Mouse (Mus musculus): ENCODE measurements around the gene Lca5l.

The Lca5l gene

DNA sequence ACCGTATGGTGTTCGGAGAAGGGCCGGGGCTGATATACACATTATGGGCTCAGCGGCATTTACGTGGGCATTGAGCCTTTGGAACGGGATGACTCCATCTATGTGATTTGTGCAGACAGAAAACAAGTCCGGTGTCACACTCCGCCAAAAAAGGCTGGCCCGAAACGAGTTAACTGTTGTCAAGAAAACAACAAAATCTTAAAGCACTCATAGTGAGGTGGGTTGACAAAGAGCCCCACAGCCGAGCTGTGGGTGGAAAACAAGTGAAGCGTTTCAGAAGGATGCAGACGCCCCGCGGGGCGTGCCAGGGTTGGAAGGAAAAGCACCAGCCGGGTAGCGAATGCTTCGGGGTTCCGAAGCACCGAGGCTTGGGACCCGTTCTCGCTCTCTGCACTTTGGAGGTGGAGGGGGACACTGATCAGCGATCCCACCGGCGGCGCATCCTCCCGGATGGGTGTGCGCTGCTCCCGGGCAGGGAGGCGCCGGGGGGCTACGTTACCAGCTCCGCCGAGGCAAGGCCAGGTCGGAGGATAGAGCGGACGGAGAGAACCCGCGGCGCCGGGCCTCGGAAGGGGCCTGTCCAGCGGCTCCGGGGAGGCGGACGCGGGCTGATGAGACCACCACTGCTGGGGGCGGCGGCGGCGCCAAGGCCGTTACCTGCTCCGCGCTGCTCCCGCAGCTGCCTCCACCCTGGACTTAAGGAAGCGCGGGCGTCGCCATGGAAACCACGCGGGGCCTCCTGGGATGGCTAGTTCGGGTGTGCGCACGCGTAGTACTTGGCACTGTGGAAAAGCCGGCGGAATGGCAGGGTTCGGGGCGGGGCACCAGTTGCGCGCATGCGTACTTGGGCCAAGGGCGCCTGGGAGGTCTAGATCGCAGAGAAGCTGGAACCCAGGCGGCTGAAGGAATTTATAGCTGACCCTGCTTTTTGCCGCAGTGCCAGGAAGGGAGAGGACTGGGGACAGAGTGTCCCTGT lies at the start of gene Lca5l:
Lca5l (minus strand) TSS at position 741 of the 976 bp plus-strand sequence.
- DNase-seq (ENCODE audit: extremely low read depth, low read depth): peak; percentile 91

DNA sequence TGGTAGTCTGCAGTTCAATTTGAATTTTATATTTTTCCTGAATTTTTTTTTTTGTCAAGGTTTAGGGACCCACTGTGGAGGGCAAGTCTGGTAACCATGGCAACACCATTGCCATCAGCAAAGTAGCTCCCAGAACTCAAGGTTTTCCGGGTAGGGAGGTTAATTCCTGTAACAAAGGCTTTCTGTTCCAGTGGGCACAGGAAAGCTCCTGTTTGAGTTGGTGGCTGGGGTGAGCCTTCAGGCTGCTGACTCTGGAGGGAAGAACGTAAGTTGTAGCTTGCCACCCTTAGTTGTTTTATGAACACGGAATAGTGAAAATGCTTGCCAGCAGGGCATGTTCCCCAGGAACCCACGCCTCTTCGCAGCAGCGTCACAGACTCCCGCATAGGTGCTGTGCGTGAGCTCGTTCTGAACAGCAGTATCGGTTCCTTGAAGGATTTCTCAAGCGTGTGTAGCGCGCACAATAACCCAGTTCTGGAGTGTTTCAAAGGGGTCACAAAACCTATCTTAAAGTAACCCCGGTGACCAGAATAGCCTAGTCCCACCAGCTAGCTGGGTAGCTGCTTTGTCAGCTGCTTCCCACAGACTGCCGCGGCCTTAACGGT lies 43.4 kb upstream of the Lca5l start, which contains the start of gene B3galt5:
B3galt5 (plus strand) TSS at position 436 of the 605 bp plus-strand sequence.
- no peak for DNase-seq (ENCODE audit: extremely low read depth, low read depth)

DNA sequence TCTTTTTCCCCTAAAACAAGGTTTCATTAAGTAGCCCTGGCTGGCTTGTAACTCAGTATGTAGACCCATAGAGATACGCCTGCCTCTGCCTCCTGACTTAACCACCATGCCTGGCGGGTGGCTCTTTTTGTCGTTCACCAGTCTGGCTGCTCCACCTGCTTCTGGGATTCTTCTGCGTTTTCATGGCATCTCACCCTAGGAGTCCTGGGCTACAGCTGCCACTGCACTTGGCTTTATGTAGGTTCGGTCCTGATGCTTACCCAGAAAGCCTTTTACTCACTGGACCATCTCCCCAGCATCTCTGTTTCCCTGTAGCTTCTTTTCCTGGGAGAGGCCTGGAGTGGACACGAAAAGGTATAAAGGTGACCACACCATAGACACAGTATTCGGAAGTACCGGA lies 41.9 kb upstream of the Lca5l start:
- no peak for DNase-seq (ENCODE audit: extremely low read depth, low read depth)

DNA sequence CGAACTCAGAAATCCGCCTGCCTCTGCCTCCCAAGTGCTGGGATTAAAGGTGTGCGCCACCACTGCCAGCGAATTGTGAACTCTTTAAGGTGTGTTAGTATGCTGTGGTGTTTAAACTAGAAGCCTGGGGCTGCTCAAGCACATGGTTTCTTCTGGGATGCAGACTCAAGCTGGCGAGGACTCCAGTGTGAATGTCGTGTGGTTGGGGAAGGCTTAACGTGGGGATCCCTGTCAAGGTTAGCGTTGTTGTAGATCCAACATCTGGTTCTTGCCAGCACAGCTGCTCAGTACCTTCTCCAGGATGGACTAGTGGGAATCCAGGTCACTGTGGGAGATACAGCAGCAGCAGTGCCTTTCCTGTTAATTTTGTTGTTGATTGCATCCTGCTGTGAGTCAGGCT lies 39.9 kb upstream of the Lca5l start:
- DNase-seq (ENCODE audit: extremely low read depth, low read depth): no peak

DNA sequence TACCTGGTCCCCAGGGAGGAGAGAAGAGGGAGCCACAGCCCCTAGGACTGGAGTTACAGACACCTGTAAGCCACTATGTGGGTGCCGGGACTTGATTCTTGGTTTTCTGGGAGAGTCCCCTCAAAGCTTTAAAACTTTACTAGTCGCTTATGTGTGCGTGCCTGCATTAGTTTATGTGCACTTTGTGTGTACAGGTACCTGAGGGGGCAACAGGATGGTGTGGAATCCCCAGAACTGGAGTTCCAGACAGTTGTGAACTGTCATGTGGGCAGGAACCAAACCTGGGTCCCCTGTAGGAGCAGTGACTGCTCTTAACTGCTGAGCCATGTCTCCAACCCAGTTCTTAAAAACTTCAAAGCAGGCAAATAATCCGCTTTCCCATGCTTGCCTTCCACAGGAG lies 39.2 kb upstream of the Lca5l start:
- DNase-seq (ENCODE audit: extremely low read depth, low read depth): no peak

DNA sequence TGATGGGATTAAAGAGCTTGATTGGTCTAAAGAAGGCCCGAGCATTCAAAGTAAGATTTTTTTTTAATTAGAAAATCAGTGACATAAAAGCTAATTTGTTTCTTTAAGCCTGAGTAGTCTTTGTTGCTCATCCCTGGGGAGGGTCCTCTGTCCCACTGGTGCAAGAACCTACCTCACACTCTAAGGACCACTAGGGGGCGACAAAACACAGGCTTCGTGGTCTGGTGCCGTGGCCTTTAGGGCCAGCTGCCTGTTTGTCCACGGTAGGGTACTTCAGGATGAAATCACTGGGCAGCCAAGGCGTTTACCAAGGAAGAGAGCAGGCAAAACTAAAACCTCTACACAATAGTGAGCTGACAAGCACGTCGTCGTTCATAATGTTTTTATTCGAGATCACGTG lies 38.3 kb upstream of the Lca5l start:
- DNase-seq (ENCODE audit: extremely low read depth, low read depth): peak; percentile 13

DNA sequence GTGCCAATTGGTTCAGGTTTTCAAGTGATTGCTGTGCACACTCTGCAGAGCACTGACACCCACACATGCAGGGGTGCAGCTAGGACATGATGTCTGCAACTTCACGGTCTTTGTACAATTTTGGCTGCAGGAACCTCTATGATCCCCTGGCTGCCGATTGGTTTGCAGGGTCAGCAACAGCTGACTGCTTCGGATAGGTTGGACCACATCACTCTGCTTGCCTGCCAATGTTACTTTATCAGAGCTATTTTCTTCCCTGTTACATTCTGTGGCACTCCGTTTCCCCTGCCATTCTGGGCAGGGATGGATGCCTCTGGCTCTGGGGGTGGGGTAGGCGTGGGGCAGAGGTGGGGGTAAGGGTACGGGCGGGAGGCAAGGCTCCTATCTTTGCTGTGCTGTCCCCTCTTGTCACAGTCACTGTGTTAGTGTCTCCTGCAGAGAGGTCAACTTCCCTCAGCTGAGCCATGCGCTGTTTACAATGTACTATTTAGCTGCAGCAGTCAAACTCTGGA lies 37.0 kb upstream of the Lca5l start:
- no peak for DNase-seq (ENCODE audit: extremely low read depth, low read depth)

DNA sequence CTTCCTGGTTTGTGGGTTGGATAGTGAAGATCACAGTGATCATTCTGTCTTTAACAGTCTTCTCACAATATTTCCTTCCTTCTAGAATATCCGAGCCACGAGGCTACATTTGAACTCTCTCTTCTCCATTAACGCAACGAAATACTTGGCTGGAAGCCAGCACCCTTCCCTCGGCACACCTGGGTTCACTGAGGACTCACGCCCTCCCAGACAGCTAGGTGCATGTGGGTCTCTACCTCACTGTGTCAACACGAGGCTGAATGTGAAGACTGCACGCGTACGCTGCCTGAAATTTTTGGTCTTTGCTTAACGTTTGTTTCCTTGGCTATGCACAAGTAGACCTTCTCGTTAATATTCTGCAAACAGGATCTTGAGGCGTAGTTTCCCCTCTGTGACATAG lies 36.4 kb upstream of the Lca5l start:
- no peak for DNase-seq (ENCODE audit: extremely low read depth, low read depth)

DNA sequence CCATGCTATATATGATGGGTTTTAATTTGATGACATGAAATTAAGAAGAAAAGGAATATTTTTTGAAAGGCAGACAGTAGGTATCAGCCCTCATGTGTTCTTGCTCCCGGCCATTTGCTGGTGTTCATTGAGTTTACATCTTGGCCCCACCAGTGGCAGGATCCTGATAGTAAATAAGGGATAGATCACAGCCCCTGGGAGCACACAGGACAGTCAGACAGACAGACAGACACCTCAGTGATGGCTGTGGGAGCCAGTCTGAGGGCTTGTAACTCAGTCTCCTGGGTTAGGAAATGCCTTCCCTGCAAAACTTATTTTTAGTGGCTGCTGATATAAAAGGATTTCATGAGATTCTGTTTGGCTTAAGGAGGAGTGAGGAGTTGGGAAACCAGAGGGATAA lies 30.4 kb upstream of the Lca5l start:
- DNase-seq (ENCODE audit: extremely low read depth, low read depth): no peak

DNA sequence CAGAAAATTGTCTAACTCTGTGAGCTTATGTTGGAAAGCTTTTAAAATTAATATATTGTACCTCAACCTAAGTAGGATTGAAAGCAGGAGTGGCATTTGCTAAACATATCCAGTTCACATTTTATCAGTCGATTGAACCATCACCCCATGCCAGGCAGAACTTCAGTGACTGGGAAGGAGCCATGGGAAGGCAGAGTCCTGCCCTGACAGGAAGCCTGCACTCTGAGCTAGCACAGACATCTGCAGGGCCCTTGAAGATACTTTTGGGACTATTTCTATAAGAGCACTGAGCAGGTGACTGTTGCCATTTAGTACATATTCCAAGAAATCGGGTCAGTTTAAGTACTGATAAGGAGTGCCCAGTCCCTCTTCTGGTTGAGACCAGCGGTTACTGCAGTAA lies 29.9 kb upstream of the Lca5l start:
- DNase-seq (ENCODE audit: extremely low read depth, low read depth): no peak

DNA sequence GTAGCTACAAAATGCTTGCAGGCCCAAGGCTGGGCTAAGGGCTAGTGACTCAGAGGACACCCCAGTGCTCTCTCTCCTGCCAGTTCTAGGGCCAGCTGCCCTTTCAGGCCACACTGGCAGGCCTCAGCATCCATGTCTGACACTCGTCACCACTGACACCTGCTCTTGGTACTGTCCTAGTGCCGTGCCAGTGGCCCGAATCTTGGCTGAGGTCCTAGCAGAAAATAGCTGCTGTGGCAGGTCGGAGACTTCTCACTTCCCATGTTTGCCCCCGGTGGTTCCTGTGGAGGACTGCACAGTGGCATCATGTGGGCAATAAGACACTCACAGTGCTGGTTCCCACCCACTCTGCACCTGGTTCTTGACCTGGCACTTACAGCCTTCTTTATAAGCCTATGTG lies 29.4 kb upstream of the Lca5l start:
- DNase-seq (ENCODE audit: extremely low read depth, low read depth): no peak

DNA sequence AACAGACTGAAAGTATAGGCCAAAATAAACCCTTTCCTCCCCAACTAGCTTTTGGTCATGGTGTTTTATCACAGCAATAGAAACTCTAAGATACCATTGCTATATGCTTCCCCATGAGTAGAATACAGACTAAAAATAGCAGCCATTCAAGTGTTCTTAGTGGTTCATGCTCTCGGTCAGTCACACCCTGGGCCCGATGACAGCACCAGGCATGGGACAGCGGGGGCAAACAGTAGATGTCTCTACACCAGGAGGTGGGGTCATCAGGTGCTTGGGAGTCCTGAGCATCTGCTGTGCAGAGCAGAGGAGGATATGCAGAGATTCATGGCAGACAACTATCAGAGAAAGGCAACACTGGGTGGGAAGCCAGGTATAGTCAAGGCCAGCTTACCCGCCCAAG lies 21.0 kb upstream of the Lca5l start:
- no peak for DNase-seq (ENCODE audit: extremely low read depth, low read depth)

DNA sequence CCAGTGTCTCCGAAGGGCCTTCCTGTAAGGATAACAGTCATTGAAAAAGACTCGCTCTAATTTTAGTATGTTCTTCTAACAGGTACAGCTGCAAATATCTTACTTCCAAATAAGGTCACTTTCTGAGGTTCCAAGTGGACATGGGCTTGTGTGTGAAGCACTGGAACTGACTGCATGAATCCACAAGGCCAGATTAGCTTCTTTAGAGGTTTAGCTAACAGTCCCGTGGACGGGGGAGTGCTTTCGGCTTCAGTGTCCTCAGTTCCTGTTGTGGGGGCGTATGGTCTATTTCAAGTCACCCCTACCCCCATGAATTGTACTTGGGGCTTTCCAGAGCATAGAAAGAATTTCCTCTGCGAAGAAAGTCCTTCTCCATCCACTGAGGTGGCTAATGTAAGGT lies 18.8 kb upstream of the Lca5l start:
- DNase-seq (ENCODE audit: extremely low read depth, low read depth): no peak

DNA sequence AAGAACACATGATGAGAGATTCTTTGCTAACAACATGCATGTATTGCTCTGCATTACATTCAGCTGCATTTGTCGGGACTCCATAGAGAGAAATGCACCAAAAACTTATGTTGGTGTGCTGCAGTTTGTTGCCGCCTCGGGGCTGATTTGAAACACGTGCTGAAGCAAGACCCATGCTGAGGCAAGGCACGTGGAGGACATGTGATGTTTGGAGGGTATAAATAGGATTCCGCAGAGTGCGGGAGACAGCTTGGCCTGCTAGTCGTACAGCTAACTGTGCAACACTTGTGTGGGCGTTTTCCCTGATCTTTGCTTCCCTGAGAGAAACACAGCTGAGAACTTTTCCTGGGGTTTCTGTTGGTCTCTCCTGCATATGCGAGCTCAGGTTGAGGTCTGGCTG lies 17.7 kb upstream of the Lca5l start:
- DNase-seq (ENCODE audit: extremely low read depth, low read depth): no peak

DNA sequence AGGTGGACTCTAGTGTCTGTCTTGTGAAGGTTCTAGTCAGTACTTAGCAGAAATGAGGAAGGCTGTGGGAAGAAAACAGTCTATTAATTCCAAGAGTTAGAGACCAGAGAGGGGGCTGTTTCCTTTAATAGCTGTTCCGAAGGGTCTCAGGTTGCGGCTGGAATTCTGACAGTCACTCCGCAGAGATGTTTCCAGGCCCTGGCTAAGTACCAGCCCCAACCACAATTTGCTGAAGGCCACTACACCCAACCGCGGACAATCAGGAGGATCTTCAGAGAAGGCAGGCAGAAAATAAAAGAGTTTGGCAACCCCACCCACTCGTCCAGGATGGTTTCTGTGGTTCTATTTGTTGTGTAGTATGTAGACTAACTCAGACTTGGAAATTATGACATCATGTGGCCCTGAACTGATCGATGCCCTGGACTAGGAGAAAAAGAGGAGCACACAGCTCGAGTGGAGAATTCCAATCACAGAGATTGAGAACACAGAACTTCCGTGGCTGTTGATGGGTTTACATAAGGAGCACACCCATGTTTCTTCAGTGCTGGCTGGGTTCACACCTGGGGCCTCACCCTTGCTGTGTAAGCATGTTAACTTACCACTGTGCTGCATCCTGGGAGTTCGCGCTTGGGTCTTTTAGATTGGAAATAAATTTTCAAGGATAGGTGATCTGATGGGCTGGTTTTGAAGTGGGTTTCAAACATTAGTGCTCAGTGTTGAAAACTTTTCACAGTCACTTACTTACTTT lies 9.6 kb upstream of the Lca5l start:
- DNase-seq (ENCODE audit: extremely low read depth, low read depth): no peak

DNA sequence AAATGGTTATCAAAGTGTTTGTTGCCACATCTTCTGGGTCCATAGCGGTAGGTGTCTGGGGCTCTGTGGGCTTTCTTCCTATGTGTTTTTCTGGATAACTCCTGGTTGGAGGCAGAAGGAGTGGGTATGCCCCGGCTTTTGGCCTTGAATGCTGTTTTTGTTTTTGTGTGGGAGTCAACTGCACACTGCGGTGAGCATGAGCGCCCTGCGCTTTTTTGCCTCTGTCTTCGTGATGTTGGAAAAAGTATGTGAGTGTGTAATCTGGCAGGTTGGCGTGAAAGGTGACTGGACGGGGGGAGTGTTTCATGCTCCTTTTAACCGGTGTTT lies 8.6 kb upstream of the Lca5l start:
- no peak for DNase-seq (ENCODE audit: extremely low read depth, low read depth)

DNA sequence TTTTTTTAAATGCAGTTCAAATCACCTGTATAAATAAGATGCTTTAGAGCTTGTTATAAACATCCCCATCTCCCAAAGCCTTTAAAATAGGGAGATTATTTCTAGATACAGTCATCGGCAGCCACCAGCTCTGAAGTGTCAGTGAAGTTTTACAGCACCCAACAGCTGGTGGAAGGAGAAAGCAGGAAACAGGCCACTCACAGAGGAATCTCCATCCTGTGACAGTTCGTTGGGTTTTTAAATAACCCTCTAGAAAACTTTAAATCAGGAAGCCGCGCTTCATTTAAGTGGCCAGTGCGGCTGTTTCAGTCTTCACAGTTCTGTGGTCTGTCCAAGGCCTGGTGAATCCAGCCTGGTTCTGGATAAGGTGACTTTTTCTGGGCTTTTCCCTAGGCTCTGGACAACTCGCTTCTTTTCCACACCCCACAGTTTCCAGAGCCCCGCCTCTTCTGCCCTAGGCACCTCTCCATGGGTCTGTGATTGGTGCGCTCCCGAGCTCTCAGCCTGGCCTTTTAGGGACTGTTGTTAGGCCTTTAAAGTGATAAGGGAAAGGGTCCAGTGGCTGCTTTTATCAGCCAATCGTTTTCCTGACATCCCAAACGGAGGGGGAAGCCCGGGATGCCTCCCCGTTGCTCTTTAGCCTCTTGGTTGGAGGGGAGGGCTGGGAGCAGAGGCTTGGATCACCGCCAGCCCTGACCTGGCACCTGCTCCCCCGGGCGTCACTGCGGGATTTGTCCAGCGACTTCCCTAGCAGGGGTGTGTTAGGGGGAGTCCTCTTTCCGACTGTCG lies 8.0 kb upstream of the Lca5l start, which contains the start of gene Sh3bgr:
Sh3bgr (plus strand) TSS at position 538 of the 789 bp plus-strand sequence.
- DNase-seq (ENCODE audit: extremely low read depth, low read depth): no peak

DNA sequence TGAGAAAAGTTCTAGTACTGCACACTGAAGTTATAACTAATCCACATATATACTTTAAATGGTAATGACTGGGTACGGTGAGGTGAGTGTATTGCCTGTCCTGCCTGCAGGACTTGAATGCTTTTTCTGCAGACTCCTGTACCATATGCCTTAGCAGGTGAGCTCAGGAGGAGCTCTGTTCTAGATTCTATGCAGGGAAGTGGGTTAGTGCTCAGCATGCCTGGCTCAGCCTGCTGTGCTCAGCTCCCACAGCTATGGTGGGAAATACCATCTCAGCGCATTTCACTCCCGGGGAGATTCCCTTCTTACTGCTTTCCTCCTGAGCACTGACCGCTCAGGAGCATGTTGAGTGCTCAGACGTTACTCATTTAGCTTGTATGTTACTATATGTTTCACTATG lies 4.5 kb downstream of the Lca5l start:
- no peak for DNase-seq (ENCODE audit: extremely low read depth, low read depth)

DNA sequence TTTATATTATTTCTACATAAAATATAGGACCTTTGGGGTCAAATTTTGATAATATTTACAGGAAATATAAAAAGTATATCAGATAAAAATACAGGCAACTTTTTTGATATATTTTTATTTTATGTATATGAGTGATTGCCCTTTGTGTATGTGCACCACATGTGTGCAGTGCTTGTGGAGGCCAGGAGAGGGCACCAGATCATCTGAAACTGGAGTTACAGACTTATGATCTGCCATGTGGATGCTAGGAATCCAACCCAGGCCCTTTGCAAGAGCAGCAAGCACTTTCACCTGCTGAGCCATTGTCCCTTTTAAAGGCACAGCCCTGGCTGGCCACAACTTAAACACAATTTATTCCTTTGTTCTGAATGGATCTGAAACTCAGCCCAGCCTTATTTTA lies 12.9 kb downstream of the Lca5l start:
- no peak for DNase-seq (ENCODE audit: extremely low read depth, low read depth)

DNA sequence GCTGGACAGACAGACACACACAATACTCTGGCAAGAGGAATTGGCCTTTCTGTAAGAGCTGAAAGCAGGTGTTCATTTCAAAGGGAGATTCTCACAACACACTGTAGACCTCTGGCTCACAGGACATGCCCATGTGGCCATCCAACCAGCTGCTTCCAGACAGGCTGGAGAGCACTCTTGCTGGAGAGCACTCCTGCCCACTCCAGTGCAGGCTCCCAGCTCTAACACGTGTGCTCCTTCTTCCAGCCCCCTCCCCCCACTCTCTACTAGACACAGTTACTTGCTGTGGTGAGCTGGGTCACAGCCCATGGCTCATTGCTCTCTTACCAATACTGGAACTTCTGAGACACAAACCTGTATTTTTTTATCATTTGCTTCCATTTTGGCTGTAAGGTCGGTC lies 16.7 kb downstream of the Lca5l start:
- no peak for DNase-seq (ENCODE audit: extremely low read depth, low read depth)

DNA sequence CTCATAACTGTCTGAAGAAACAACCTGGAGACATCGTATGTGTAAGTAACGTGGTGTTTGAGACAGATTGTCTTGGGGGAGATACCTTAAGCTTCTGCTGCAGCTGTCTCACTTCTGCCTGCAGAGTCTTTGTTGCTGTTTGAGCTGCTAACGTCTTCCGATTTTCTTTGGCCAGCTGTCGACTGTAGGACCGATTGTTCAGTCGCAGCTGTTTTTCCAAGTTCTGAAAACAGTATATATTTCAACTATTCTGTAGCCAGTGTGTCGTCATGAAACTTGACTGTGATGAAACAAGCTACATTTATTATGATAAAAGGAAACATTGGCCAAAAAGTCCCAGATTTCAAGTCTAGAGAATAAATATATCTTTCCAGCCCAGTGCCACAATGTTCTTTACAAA lies 18.4 kb downstream of the Lca5l start:
- DNase-seq (ENCODE audit: extremely low read depth, low read depth): no peak

All from MEL-GATA-1-ER (cell line).